Mouse (Mus musculus): Measurements from ENCODE around the gene Tmem52b. TPM values are rescaled to one million over a fixed set of nuclear protein-coding genes. Genes with fewer than 3 reads are reported as not detected.

The Tmem52b gene
- not detected in 2 replicates for polyA plus RNA-seq (2021; fragmentation: Nextera tagmentation)
- long read RNA-seq, experiment 1 = 0 reads
- long read RNA-seq, experiment 2 = 0 reads

GRCm38 (mm10) chr6:129512367-129512766 lies at the start of gene Tmem52b:
Gene Tmem52b, plus strand, starts transcription at chr6:129512555.

GRCm38 (mm10) chr6:129507024-129507423 lies 5.3 kb upstream of the Tmem52b start, which contains the start of gene Olr1:
Gene Olr1, minus strand, starts transcription at chr6:129507165.

GRCm38 (mm10) chr6:129532942-129533860 lies 20.8 kb downstream of the Tmem52b start, which contains the start of gene Gabarapl1:
Gene Gabarapl1, plus strand, starts transcription at chr6:129533160.

Other genes starting within 250 kb of the Tmem52b start
- not detected in 2 replicates for gene Cd69, start 237.1 kb upstream of the Tmem52b start, polyA plus RNA-seq (2021; fragmentation: Nextera tagmentation)
- gene 4922502D21Rik, start 180.8 kb upstream of the Tmem52b start, polyA plus RNA-seq (2021; fragmentation: Nextera tagmentation) = not detected in 2 replicates
- 0.05 and 0.20 TPM in 2 replicates for gene Clec12a, start 169.9 kb upstream of the Tmem52b start, polyA plus RNA-seq (2021; fragmentation: Nextera tagmentation)
- 0.10 TPM in 1 of 2 replicates, not detected in the other for gene Clec12b, start 126.7 kb upstream of the Tmem52b start, polyA plus RNA-seq (2021; fragmentation: Nextera tagmentation)
- gene Clec1b, start 115.3 kb upstream of the Tmem52b start, polyA plus RNA-seq (2021; fragmentation: Nextera tagmentation) = 0.26 and 0.39 TPM in 2 replicates
- 0.06 TPM in 1 of 2 replicates, not detected in the other for gene Clec9a, start 103.7 kb upstream of the Tmem52b start, polyA plus RNA-seq (2021; fragmentation: Nextera tagmentation)
- 1.2 and 1.5 TPM in 2 replicates for gene Clec1a, start 60.6 kb upstream of the Tmem52b start, polyA plus RNA-seq (2021; fragmentation: Nextera tagmentation)
- gene Olr1, start 5.4 kb upstream of the Tmem52b start, polyA plus RNA-seq (2021; fragmentation: Nextera tagmentation) = 0.06 TPM in 1 of 2 replicates, not detected in the other
- 426 and 542 TPM in 2 replicates for gene Gabarapl1, start 20.6 kb downstream of the Tmem52b start, polyA plus RNA-seq (2021; fragmentation: Nextera tagmentation)
- gene Klre1, start 65.3 kb downstream of the Tmem52b start, polyA plus RNA-seq (2021; fragmentation: Nextera tagmentation) = not detected in 2 replicates
- 0.23 TPM in 1 of 2 replicates, not detected in the other for gene Klrd1, start 79.2 kb downstream of the Tmem52b start, polyA plus RNA-seq (2021; fragmentation: Nextera tagmentation)
- gene Klrk1, start 111.3 kb downstream of the Tmem52b start, polyA plus RNA-seq (2021; fragmentation: Nextera tagmentation) = not detected in 2 replicates
- not detected in 2 replicates for gene Klrc3, start 130.8 kb downstream of the Tmem52b start, polyA plus RNA-seq (2021; fragmentation: Nextera tagmentation)
- not detected in 2 replicates for gene Klrc2, start 148.1 kb downstream of the Tmem52b start, polyA plus RNA-seq (2021; fragmentation: Nextera tagmentation)
- not detected in 2 replicates for gene Klrc1, start 166.4 kb downstream of the Tmem52b start, polyA plus RNA-seq (2021; fragmentation: Nextera tagmentation)
- gene Klri1, start 204.6 kb downstream of the Tmem52b start, polyA plus RNA-seq (2021; fragmentation: Nextera tagmentation) = not detected in 2 replicates
- gene Klri2, start 227.9 kb downstream of the Tmem52b start, polyA plus RNA-seq (2021; fragmentation: Nextera tagmentation) = not detected in 2 replicates

Measured in layer of hippocampus, adult 6 months (tissue).